Mouse (Mus musculus): ENCODE measurements around the gene Naa38. TPM values are rescaled to one million over a fixed set of nuclear protein-coding genes. Genes with fewer than 3 reads are reported as not detected.

Gene Naa38
- polyA plus RNA-seq, 3 experiments from 2014 or later: 108 to 130 (median 112) TPM

- ATAC-seq: no peak
These were observed 48.0 kb downstream of the Naa38 start for GRCm38 (mm10) chr11:69443328-69443727.

Other genes with a start within 250 kb of the Naa38 start
- gene Alox12b, start 238.5 kb upstream of the Naa38 start, polyA plus RNA-seq (2017; shearing (Covaris generic)): not detected
- 1 to 10 TPM; 3.7 to 5.0 (median 3.9) TPM for gene Alox8, start 197.6 kb upstream of the Naa38 start, polyA plus RNA-seq (2017; shearing (Covaris generic))
- under 1 TPM; 0.14 to 0.38 (median 0.17) TPM for gene Gucy2e, start 158.5 kb upstream of the Naa38 start, polyA plus RNA-seq (2017; shearing (Covaris generic))
- 1 to 10 TPM; 7.4 to 9.9 (median 7.5) TPM for gene Cntrob, start 71.7 kb upstream of the Naa38 start, polyA plus RNA-seq (2017; shearing (Covaris generic))
- gene Trappc1, start 71.5 kb upstream of the Naa38 start, polyA plus RNA-seq (2017; shearing (Covaris generic)): 100 to 1,000 TPM; 107 to 109 (median 107) TPM
- 1 to 10 TPM in 1 of 3 experiments, under 1 TPM in 2; 0.34 to 2.0 (median 0.99) TPM for gene Kcnab3, start 69.2 kb upstream of the Naa38 start, polyA plus RNA-seq (2017; shearing (Covaris generic))
- gene Rnf227, start 55.0 kb upstream of the Naa38 start, polyA plus RNA-seq (2017; shearing (Covaris generic)): 1 to 10 TPM; 2.5 to 5.9 (median 4.8) TPM
- 10 to 100 TPM; 30.0 to 68.3 (median 60.9) TPM for gene Chd3, start 26.1 kb upstream of the Naa38 start, polyA plus RNA-seq (2017; shearing (Covaris generic))
- 10 to 100 TPM; 13.9 to 20.0 (median 18.4) TPM for gene Cyb5d1, start 144 bp downstream of the Naa38 start, polyA plus RNA-seq (2017; shearing (Covaris generic))
- 1 to 10 TPM in 1 of 3 experiments, under 1 TPM in 2; 0.40 to 1.0 (median 0.74) TPM for gene Tmem88, start 2.7 kb downstream of the Naa38 start, polyA plus RNA-seq (2017; shearing (Covaris generic))
- gene Kdm6b, start 18.2 kb downstream of the Naa38 start, polyA plus RNA-seq (2017; shearing (Covaris generic)): 10 to 100 TPM; 20.7 to 39.7 (median 35.5) TPM
- gene Dnah2, start 153.6 kb downstream of the Naa38 start, polyA plus RNA-seq (2017; shearing (Covaris generic)): under 1 TPM in 1 of 3 experiments, not detected in 2; 0.21 TPM
- under 1 TPM in 2 of 3 experiments, not detected in 1; 0.11 to 0.22 TPM for gene Efnb3, start 164.7 kb downstream of the Naa38 start, polyA plus RNA-seq (2017; shearing (Covaris generic))
- gene Wrap53, start 184.8 kb downstream of the Naa38 start, polyA plus RNA-seq (2017; shearing (Covaris generic)): 10 to 100 TPM; 22.0 to 32.2 (median 25.7) TPM
- 100 to 1,000 TPM; 193 to 355 (median 324) TPM for gene Trp53, start 184.9 kb downstream of the Naa38 start, polyA plus RNA-seq (2017; shearing (Covaris generic))
- under 1 TPM in 1 of 3 experiments, not detected in 2; 0.17 TPM for gene Atp1b2, start 210.5 kb downstream of the Naa38 start, polyA plus RNA-seq (2017; shearing (Covaris generic))
- gene Shbg, start 222.4 kb downstream of the Naa38 start, polyA plus RNA-seq (2017; shearing (Covaris generic)): under 1 TPM in 1 of 3 experiments, not detected in 2; 0.40 TPM
- gene Sat2, start 226.5 kb downstream of the Naa38 start, polyA plus RNA-seq (2017; shearing (Covaris generic)): not detected
- gene Fxr2, start 237.5 kb downstream of the Naa38 start, polyA plus RNA-seq (2017; shearing (Covaris generic)): 1 to 10 TPM; 7.6 to 9.3 (median 9.1) TPM